Mouse (Mus musculus) gastrocnemius, postnatal 36 days (tissue): ENCODE results near the gene Zfp334. TPM values are rescaled to one million over a fixed set of nuclear protein-coding genes. Genes with fewer than 3 reads are reported as not detected.

ENCODE experiments used
- DNase-seq, 2 experiments: peaks; one replicate each; pipeline ENCODE4 v3.0.0; 2022
- intact Hi-C: fragments of 180-260 bp; cut with DNase I; formaldehyde crosslinking; loops from one replicate; pipeline ENCODE4 v1.15.1; 2025
- total RNA-seq, 2 experiments: library from RNA; stranded (reverse); gene quantifications; 2 replicates each; pipeline ENCODE4 v1.2.3; 2021

The Zfp334 gene
- total RNA-seq, 2 experiments from 2014 or later, result 1.5 to 2.0 TPM

DNA sequence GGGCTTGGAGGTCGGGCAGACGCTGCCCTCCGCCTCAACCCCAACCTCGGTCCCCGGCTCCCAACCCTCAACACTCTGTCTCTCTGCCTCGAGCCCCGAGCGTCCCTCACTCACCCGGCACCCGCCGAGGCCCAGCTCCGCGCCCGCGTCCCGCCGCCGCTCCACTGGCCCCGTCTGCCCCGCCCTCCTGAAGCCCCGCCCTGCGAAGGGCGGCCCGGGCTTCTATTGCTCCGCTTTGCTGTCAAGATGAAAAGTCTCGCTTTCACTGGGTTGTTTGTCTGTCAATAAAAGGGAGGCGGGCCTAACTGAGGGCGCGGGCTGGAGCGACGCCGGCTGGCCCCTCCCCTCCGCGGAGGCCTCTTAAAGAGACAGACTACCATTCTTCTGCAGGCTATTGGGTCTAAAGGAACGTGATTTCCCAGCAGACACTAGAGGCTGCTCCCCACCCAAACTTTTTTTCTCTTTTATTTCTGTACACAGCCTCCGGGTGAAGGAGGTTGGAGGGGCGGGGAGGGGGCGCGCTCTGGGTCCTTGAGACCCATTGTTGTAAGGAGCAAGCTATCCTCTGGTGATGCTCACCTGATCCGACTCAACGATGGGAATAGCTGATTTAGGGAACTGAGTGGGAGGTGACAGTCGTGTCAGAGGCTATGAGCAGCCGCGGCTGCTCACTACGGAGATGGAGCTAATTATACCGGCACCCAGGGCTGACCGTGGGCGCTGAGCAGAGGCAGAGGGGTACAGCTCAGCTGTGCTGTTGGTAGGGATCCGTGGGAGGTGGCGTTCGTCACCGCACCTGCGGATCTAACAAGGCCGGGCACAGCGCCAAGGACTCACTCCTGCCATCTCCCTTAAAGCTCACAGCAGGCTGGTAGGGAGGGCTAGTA, 61.5 kb downstream of the Zfp334 start, which contains the start of gene Elmo2:
Gene Elmo2, minus strand, starts transcription at position 176 of the 887 bp plus-strand sequence.
- DNase-seq, result peak; percentile 94 to 96
- intact Hi-C loops, result no loop called here

DNA sequence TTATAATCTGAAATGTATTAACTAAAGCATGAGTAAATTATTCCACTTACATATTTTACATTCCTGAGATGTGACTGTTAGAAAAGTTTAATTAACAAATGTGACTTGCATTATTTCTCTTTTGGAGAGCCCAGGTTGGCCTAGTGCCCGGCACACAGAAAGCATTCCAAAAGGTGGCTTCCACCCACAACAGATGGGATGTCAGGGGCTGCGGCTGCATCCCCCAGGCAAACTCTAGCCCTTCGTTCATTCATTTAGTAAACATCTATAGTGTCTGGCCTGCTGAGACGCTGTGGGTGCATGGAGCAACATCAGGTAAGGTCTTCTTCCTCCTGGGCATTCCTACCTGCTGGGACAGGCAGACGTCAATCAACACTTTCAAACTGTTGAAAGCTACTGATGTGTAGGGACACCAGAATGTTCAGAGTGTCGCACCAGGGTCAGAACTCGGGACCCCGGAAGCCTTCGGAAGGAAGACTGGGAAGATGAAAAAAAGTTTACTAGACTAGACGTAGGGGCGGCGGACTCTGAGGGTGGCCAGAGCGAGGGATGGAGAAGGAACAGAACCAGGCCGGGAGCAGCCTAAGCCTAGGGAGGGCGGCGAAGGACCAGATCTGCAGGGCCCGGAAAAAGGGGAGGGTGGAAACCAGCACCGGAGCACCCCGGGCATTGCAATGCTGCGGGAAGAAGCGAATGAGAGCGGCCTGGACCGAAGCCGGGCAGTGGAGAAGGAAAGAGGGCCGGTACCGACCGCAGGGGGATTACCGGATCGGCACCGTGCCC, 62.3 kb downstream of the Zfp334 start:
- peak in 1 of 2 experiments; percentile 32 for DNase-seq
- intact Hi-C loops, result no loop called here

Other genes starting within 250 kb of the Zfp334 start
- under 1 TPM; 0.10 to 0.20 TPM for gene Cdh22, start 153.4 kb downstream of the Zfp334 start, total RNA-seq
- gene Slc35c2, start 100.4 kb downstream of the Zfp334 start, total RNA-seq, result 10 to 100 TPM; 19.5 to 20.8 TPM
- gene Elmo2, start 61.8 kb downstream of the Zfp334 start, total RNA-seq, result 10 to 100 TPM; 12.2 to 14.5 TPM
- gene Zfp663, start 19.5 kb downstream of the Zfp334 start, total RNA-seq, result not detected
- gene Ocstamp, start 12.1 kb upstream of the Zfp334 start, total RNA-seq, result under 1 TPM in 1 of 2 experiments, not detected in 1; 0.08 TPM
- under 1 TPM in 1 of 2 experiments, not detected in 1; 0.27 TPM for gene Slc13a3, start 85.0 kb upstream of the Zfp334 start, total RNA-seq
- gene Trp53rka, start 105.1 kb upstream of the Zfp334 start, total RNA-seq, result 1 to 10 TPM; 7.4 to 9.4 TPM
- gene Slc2a10, start 115.5 kb upstream of the Zfp334 start, total RNA-seq, result 1 to 10 TPM; 1.3 to 1.4 TPM
- gene Eya2, start 206.8 kb upstream of the Zfp334 start, total RNA-seq, result 1 to 10 TPM; 3.2 TPM